Mouse (Mus musculus) hindbrain, embryonic 14.5 days (tissue): Measurements from ENCODE around the gene Cped1. TPM values are rescaled to one million over a fixed set of nuclear protein-coding genes. Genes with fewer than 3 reads are reported as not detected.

Experiments used
- ATAC-seq: fragments of 200-750 bp; cut with Nextera tagmentation; 2 replicates; pipeline ENCODE4 v1.8.0; 2017; ENCODE audit warnings: moderate number of reproducible peaks, mild to moderate bottlenecking, moderate TSS enrichment, moderate library complexity; ENCODE audit not compliant: low FRiP score
- DNase-seq: peaks from one replicate; pipeline ENCODE4 v3.0.0-alpha.2; 2015; ENCODE audit warnings: low spot score
- H3K27ac ChIP-seq: fragments of 300-500 bp; sonication (generic); 2 replicates; pipeline ENCODE4 v1.5.1; 2014; ENCODE audit warnings: mild to moderate bottlenecking, moderate library complexity
- H3K27me3 ChIP-seq: fragments of 300-500 bp; sonication (generic); 2 replicates; pipeline ENCODE4 v1.6.1; 2014; ENCODE audit warnings: mild to moderate bottlenecking, low read length, mixed read lengths; ENCODE audit not compliant: control insufficient read depth, insufficient read depth
- H3K36me3 ChIP-seq: fragments of 300-500 bp; sonication (generic); replicated peaks from 2 replicates; pipeline ENCODE4 v1.6.1; 2014; ENCODE audit not compliant: control insufficient read depth, insufficient read depth
- H3K4me1 ChIP-seq: fragments of 300-500 bp; sonication (generic); replicated peaks from 2 replicates; pipeline ENCODE4 v1.6.1; 2014; ENCODE audit warnings: antibody characterized with exemption, low read length, mixed read lengths; ENCODE audit not compliant: control insufficient read depth, insufficient read depth
- H3K4me2 ChIP-seq: fragments of 300-500 bp; sonication (generic); replicated peaks from 2 replicates; pipeline ENCODE4 v1.6.1; 2014; ENCODE audit warnings: mild to moderate bottlenecking, moderate library complexity
- H3K4me3 ChIP-seq: fragments of 300-500 bp; sonication (generic); replicated peaks from 2 replicates; pipeline ENCODE4 v1.5.1; 2014; ENCODE audit warnings: mild to moderate bottlenecking, low read length
- H3K9ac ChIP-seq: fragments of 300-500 bp; sonication (generic); 2 replicates; pipeline ENCODE4 v1.6.1; 2014
- H3K9me3 ChIP-seq: fragments of 300-500 bp; sonication (generic); 2 replicates; pipeline ENCODE4 v1.6.1; 2016; ENCODE audit warnings: low read length; ENCODE audit not compliant: control insufficient read depth
- WGBS: fragments of 180-500 bp; shearing (Covaris S2); extraction: QIAGEN DNeasy Blood & Tissue Kit; methylation state at CpG from one replicate; pipeline ENCODE4 v1.1.7; 2014; 5-methylcytosine and 5-hydroxymethylcytosine counted together
- polyA plus RNA-seq: library from polyadenylated mRNA; unstranded; fragments of >200 nt; fragmentation: Nextera tagmentation; extraction: Ambion mirVana; gene quantifications from 2 replicates; pipeline ENCODE4 v1.2.1, GENCODE M21; 2014

The Cped1 gene
- polyA plus RNA-seq, 1 experiment from 2014 or later: 5.0 TPM

DNA sequence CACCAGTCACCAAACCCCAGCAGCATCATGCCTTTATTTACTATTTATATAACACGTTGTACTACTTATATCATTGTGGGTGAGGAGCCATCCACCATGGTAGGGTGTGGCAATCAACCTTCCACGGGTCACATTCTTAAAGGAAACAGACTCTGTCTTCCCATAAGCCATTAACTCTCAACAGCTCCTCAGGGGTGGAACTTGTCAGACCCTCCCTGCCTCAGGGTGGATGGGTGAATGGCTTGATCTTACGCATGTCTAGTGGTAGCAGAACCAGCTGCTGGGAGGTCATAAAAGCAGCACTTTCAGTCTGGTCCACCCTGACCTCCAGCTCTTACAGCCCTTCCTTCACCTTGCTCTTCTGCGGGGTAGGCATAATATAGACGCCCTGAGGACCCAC, 100.3 kb downstream of the Cped1 start:
- DNase-seq: no peak
- H3K36me3 ChIP-seq: no peaks in the 10 kb centered on the region
- no peaks in the 10 kb centered on the region for H3K27me3 ChIP-seq
- no peaks in the 10 kb centered on the region for H3K4me1 ChIP-seq
- no peak overlapping the region for H3K27ac ChIP-seq
- no peak overlapping the region for H3K9ac ChIP-seq
- no peak overlapping the region for H3K4me3 ChIP-seq
- ATAC-seq: no peak
- no peaks in the 10 kb centered on the region for H3K9me3 ChIP-seq
- WGBS: 89% methylated on average over 5 of the region's 5 CpGs
- no peak overlapping the region for H3K4me2 ChIP-seq

- ATAC-seq: no peak
These were observed 102.8 kb downstream of the Cped1 start for GRCm38 (mm10) chr6:22088346-22089064.

GRCm38 (mm10) chr6:22091773-22092172, 106.1 kb downstream of the Cped1 start:
- no peak for DNase-seq
- H3K4me2 ChIP-seq: no peak overlapping the region
- H3K4me3 ChIP-seq: no peak overlapping the region
- no peaks in the 10 kb centered on the region for H3K4me1 ChIP-seq
- H3K27me3 ChIP-seq: no peaks in the 10 kb centered on the region
- 85% methylated on average over 5 of the region's 5 CpGs for WGBS
- H3K9ac ChIP-seq: no peak overlapping the region
- ATAC-seq: no peak
- no peaks in the 10 kb centered on the region for H3K9me3 ChIP-seq
- H3K27ac ChIP-seq: no peak overlapping the region
- H3K36me3 ChIP-seq: no peaks in the 10 kb centered on the region

More at GRCm38 (mm10) chr6:22088346-22089064, 102.8 kb downstream of the Cped1 start:
- H3K4me2 ChIP-seq: no peak overlapping the region
- no peak overlapping the region for H3K27ac ChIP-seq
- no peak overlapping the region for H3K9ac ChIP-seq
- no peak overlapping the region for H3K4me3 ChIP-seq
- no peaks in the 10 kb centered on the region for H3K36me3 ChIP-seq
- no peaks in the 10 kb centered on the region for H3K27me3 ChIP-seq
- WGBS: 56% methylated on average over 17 of the region's 17 CpGs
- no peaks in the 10 kb centered on the region for H3K4me1 ChIP-seq
- H3K9me3 ChIP-seq: no peaks in the 10 kb centered on the region
- peak; percentile 60 for DNase-seq

GRCm38 (mm10) chr6:22093792-22094191, 108.1 kb downstream of the Cped1 start:
- Histone ChIP-seq H3K36me3 (no peaks in the 10 kb centered on the region), H3K4me3 (no peak overlapping the region), H3K9me3 (no peaks in the 10 kb centered on the region), H3K27ac (no peak overlapping the region), H3K27me3 (no peaks in the 10 kb centered on the region), H3K9ac (no peak overlapping the region), H3K4me2 (no peak overlapping the region), H3K4me1 (no peaks in the 10 kb centered on the region)
- ATAC-seq (no peak), DNase-seq (no peak)
- WGBS: 93% methylated on average over 5 of the region's 5 CpGs

DNA sequence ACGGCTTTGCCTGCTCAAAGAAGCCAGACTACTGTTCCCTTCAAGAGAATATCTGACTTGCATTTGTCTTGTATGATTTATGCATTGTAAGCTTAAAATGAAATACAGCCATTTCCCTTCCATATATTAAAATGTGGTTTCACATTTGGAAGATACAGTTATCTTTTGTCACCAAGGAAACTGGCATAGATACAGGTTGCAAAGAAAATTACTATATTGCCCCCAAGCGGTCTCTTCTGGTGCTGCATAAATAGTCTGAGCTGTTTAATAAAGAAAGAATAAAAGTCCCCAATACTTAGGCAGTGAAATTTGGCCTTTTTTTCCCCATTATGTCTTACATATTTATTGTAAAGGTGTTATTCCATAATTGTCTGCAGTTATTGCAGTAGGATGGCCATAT, 112.0 kb downstream of the Cped1 start:
- peak; percentile 82 for DNase-seq
- H3K4me1 ChIP-seq: no peaks in the 10 kb centered on the region
- no peaks in the 10 kb centered on the region for H3K9me3 ChIP-seq
- no peak overlapping the region for H3K4me2 ChIP-seq
- H3K4me3 ChIP-seq: no peak overlapping the region
- H3K9ac ChIP-seq: no peak overlapping the region
- ATAC-seq: 0 out of 2 replicates have a peak, but pooled peaks have one; percentile 37
- H3K27ac ChIP-seq: no peak overlapping the region
- 41% methylated on average over 2 of the region's 2 CpGs for WGBS
- no peaks in the 10 kb centered on the region for H3K27me3 ChIP-seq
- no peaks in the 10 kb centered on the region for H3K36me3 ChIP-seq

- DNase-seq: no peak
- Histone ChIP-seq H3K4me2 (no peak overlapping the region), H3K36me3 (no peaks in the 10 kb centered on the region), H3K4me1 (no peaks in the 10 kb centered on the region), H3K27ac (no peak overlapping the region), H3K9me3 (no peaks in the 10 kb centered on the region), H3K9ac (no peak overlapping the region), H3K27me3 (no peaks in the 10 kb centered on the region), H3K4me3 (no peak overlapping the region)
- ATAC-seq: no peak
- WGBS: 84% methylated on average over 5 of the region's 5 CpGs
These were observed 114.1 kb downstream of the Cped1 start for GRCm38 (mm10) chr6:22099832-22100231.

DNA sequence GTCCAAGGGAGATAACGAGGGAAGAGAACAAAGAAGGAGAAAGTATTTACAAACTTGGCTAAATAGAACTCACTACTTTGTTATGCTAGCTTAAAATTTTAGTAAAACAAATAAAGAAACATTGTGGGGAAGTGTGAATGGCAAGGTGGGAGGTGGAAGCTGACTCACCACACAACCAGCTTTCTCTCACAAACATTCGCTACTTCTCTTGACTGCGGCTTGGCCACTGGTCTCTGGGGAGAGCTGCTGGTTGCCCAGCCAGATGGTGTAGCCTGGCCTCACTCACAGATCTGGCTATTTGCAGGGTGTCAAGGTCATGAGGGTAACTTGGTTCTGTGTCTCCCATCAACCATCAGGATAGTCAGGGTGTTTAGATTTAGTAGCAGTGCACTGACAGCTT, 116.2 kb downstream of the Cped1 start:
- no peak overlapping the region for H3K4me3 ChIP-seq
- WGBS: 75% methylated on average over 3 of the region's 3 CpGs
- DNase-seq: no peak
- H3K36me3 ChIP-seq: no peaks in the 10 kb centered on the region
- no peak for ATAC-seq
- no peak overlapping the region for H3K4me2 ChIP-seq
- H3K27ac ChIP-seq: no peak overlapping the region
- no peaks in the 10 kb centered on the region for H3K27me3 ChIP-seq
- H3K4me1 ChIP-seq: no peaks in the 10 kb centered on the region
- no peak overlapping the region for H3K9ac ChIP-seq
- H3K9me3 ChIP-seq: no peaks in the 10 kb centered on the region

DNA sequence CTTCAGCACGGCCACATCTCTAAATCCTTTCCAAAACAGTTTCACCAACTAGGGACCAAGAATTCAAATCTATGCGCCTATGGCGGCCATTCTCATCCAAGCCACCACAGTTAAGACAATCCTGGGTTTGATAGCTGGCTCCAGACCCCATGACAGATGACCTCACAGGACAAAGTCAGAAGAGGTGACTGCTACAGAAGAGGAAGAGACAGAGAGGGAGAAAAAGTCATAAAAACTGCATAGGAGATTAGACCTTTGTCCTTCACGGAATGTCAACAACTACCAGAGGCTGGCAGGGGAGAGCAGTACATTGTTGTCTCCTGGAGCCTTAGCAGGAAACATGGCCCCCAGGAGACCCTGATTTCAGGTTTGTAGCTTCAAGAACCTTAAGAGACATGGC, 117.0 kb downstream of the Cped1 start:
- Histone ChIP-seq H3K36me3 (no peaks in the 10 kb centered on the region), H3K4me1 (no peaks in the 10 kb centered on the region), H3K4me3 (no peak overlapping the region), H3K27ac (no peak overlapping the region), H3K27me3 (no peaks in the 10 kb centered on the region), H3K4me2 (no peak overlapping the region), H3K9ac (no peak overlapping the region), H3K9me3 (no peaks in the 10 kb centered on the region)
- no peak for DNase-seq
- 91% methylated on average over 4 of the region's 4 CpGs for WGBS
- ATAC-seq: no peak

DNA sequence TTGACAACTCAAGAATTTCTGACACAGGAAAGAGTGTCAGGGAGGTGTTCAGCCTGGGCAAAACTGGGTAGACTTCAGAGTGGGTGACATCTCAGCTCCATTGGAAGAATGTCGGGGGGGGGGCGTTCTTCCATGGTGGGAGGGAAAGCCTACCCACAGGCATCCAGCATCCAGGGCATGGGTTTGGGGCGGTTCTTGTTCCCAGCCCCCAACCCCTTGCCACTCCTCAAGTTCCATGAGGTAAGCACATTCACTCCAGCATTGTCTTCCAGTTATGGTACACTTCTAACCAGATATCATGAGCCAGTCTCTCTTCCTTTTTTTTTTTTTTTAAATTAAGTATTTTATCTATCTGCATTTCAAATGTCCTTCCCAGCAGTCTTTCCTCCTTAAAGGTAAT, 118.0 kb downstream of the Cped1 start:
- Histone ChIP-seq H3K9me3 (no peaks in the 10 kb centered on the region), H3K27ac (no peak overlapping the region), H3K4me2 (no peak overlapping the region), H3K36me3 (no peaks in the 10 kb centered on the region), H3K4me1 (no peaks in the 10 kb centered on the region), H3K9ac (no peak overlapping the region), H3K4me3 (no peak overlapping the region), H3K27me3 (no peaks in the 10 kb centered on the region)
- ATAC-seq (no peak), DNase-seq (no peak)
- WGBS: 66% methylated on average over 3 of the region's 3 CpGs

DNA sequence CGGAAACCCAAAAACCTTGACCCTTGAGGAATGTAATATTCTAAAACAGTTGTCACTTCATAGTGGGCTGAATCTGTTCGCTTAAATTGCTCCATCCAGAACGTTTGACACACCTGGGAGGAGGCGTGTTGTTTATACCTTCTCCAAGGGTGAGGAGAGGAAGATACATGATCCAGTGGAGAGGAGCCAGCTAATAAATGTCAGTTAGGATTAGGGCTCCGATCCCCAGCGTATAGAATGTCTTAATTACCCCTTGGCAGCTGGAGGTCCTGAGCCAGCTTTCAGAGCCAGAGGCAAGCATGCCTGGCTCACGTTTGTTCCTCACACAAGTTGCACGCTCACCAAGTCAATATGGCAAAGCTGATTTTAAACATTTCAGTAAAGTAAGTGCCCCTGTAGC, 118.5 kb downstream of the Cped1 start:
- H3K9ac ChIP-seq: no peak overlapping the region
- no peak overlapping the region for H3K27ac ChIP-seq
- H3K9me3 ChIP-seq: no peaks in the 10 kb centered on the region
- no peak overlapping the region for H3K4me2 ChIP-seq
- H3K27me3 ChIP-seq: no peaks in the 10 kb centered on the region
- no peaks in the 10 kb centered on the region for H3K4me1 ChIP-seq
- no peak overlapping the region for H3K4me3 ChIP-seq
- no peaks in the 10 kb centered on the region for H3K36me3 ChIP-seq
- ATAC-seq (no peak), DNase-seq (peak; percentile 42)
- WGBS: 40% methylated on average over 8 of the region's 8 CpGs
